Mouse (Mus musculus) layer of hippocampus, adult 9-10 months (tissue): ENCODE data around the gene Kprp.
"Not testable (repeated sequence)": the region's sequence is repeated elsewhere in the genome, so short reads cannot be mapped to it uniquely, and the experiment has no call there.

ENCODE experiments used
- DNase-seq: peaks from one replicate; pipeline ENCODE4 v3.0.0; 2022; ENCODE audit warnings: low spot score

Kprp gene

DNA sequence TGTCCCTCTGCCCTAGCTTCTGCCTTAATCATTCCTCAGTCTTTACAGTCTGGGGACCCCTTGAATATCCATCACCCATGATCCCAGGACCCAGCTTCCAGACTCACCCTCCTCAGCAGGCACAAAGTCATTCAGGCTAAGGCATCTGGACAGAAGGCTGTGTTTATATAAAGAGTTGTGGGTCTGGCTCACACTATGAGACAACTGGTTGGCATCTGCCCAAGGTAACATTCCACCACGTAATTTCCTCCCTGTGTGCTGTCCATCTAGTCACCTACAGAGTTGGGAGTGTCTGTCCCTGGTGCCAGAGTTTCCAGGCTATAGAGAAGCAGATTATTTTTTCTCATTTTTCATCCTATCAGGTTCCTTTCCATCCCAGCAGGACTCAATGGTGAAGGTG, at the start of gene Kprp:
Kprp (minus strand) TSS at position 140 of the 400 bp plus-strand sequence.
- DNase-seq = no peak

DNA sequence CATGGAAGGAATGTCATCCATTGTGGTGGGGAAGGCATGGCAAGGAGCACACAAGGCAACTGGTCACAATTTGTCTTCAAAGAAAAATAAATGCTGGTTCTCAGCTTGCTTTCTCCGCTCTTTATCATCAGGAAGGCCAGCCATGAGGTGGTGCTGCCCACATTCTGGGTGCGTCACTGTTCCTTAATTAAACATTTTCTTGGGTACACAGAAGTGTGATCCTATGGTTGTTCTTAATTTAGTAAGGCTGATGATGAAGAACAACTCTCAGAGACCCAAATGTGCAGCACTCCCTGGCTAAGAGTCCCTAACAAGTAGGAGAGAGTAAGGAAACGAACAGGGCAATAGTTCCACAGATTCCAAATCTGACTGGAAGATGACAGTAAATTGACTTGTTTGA, 47.1 kb upstream of the Kprp start:
- DNase-seq = no peak

DNA sequence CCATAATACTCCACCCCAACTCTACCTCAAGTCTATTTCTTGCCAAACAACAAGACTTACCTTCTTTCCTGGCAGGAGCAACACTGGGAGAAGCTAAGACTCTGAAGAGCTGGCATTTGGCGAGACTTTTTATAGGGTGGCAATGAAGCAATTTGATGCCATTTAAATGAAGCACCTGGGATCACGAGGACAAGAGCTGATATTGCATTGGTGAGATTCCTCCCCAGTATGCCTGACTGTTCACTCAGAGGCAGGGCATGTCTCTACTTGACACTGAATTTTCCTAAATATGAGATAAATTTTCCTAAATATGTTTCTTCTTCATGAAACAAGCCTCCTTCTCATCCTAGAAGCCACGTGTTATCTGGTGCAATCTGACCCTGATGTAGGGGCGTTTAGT, 43.1 kb upstream of the Kprp start, which contains the start of gene 2310050C09Rik:
2310050C09Rik (minus strand) TSS at position 101 of the 400 bp plus-strand sequence.
- DNase-seq = no peak

DNA sequence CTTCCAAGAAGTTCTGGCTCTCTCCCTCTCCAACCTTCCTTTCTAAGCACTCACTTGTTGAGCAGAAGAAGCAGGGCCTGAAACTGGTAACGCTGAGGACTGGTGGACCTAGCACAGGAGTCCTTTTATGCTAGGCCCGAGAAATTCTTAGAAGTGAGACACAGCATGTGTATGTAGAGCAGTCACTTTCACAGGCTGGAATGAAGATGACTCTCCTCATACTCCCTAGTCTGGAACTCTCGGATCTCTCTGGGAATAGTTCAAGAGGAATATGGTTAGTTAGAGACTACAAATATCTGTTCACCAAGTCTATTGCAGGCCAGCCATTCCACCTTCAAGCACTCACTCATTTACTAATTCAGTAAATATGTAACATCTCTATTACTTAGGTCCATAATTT, 24.1 kb upstream of the Kprp start, which contains the start of gene Lce1l:
Lce1l (minus strand) TSS at position 101 of the 400 bp plus-strand sequence.
- DNase-seq = no peak

DNA sequence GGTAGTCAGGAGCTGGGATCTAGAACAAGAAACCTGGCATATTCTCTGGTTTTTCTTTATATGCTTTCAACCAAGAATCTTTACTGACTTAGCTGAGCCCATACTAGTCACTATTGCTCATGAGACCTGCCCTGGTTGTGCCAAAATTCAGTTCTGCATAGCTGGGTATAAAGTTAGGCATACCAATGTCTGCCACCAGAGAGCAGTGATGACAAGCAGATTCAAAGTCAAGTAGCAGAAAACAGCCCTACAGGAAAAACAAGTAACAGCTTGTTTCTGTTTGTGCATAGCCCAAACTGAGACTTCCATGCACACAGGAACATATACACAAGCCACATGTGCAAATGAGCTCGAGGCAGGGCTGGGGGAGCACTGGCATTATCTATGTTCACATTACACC, 1.2 kb downstream of the Kprp start:
- no peak for DNase-seq

DNA sequence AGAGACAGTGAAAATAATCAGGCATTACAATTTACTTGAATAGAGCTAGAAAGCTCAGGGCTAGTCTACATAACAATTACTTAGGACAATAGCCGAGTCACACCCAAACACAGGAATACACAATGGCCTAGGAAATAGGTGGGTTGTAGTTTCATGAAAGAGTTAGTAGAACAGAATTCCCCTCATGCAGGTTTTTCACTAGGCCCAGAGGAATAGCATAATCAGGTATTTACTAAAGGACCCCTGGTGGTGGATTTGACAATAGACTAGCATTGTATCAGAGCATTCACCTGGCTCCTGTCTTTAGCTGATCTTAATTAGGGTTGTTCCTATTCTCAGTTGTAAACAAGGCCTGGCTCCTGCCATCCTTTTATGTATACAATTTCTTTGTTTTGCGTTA, 11.0 kb downstream of the Kprp start:
- not testable (repeated sequence) for DNase-seq

DNA sequence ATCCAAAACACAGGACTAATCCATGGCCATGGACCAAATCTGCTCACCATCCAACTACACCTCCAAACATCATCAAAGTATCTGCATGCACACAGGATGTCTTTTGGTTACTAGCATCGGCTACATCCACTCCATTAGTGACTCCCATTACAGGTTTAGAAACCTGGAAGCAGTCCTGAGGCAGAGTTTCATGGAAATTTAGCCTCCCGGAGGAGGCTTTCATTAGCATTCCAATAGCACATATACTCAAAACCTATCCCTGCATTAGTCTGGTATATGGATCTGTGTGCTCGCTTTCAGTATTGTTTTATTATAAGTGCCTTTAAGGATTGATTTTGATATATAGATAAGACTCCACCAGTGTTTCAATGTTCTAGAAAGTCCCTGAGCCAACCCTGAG, 11.5 kb downstream of the Kprp start:
- DNase-seq = no peak

DNA sequence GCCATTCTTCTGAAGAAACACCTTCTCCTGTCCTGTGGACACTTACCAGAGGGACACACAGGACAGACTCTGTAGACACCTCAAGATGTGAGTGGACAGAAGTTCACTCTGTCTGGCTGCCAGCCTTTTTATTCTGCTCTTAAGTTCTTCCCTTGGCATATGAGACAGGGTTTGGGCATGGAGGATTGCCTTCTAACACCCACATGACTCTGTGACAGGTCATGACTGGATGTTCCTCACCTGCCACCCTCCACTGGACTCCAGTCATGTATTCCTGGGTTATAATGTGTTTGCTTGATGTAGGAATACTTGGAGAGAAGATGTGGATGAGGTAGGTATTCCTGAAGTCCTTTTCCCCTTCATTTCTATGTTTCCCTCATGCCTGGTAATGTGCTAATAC, 19.3 kb downstream of the Kprp start, which contains the start of gene Lce1k:
Lce1k (minus strand) TSS at position 101 of the 400 bp plus-strand sequence.
- DNase-seq = no peak

DNA sequence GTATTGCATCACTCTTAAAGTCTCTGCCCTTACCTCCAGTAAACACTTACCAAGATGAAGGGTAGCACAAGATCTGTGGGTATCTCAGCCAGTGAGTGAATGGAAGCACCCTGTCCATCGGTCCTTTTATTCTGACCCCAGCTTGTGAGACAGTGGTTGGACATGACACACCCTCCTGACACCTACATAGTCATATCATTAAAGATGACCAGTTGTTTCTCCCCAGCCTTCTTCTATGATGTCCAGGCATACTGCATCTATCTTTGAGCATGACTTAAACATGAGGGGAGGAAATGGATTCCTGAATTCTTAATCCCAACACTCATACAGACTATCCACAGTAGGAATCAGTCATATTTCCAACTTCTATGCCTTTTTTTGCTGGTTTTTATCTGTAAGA, 36.6 kb downstream of the Kprp start, which contains the start of gene Lce1j:
Lce1j (minus strand) TSS at position 101 of the 400 bp plus-strand sequence.
- no peak for DNase-seq

DNA sequence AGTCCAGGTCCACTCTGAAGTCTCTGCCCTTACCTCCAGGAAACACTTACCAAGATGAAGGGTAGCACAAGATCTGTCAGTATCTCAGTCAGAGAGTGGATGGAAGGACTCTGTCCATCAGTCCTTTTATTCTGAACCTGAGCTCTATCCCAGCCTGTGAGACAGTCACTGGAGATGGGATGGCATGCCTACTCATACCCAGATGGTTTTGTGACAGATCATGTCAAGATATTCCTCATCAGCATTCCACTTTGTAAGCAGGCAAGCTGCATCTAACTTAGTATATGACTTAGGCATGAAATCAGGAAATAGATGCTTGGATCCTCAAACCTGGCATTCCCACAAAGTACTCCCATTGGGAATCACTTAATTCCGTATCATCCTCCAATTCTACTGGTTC, 48.2 kb downstream of the Kprp start, which contains the start of gene Lce1i:
Lce1i (minus strand) TSS at position 101 of the 400 bp plus-strand sequence.
- no peak for DNase-seq
